Mouse (Mus musculus): ENCODE measurements around the gene Agap2. TPM values are rescaled to one million over a fixed set of nuclear protein-coding genes. Genes with fewer than 3 reads are reported as not detected.

Gene Agap2
- polyA plus RNA-seq, 1 experiment from 2014 or later: 1.2 TPM

DNA sequence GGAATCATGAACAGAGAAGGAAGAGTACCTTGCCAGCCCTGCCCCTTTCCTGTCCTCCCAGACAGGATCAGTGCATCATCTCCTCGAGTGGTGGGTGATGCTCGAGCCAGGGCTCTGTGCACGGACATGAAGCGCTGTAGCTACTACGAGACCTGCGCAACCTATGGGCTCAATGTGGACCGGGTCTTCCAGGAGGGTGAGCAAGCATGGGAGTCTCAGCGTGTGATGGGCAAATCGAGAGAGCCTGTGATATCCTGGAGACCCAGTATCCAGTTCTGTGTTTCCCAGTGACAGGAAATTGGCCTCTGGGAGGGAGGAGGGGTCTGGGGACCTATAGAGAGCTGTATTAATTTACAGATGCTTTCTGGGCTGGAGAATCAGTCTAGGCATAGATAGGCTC lies 10.0 kb downstream of the Agap2 start:
- Histone ChIP-seq H3K9me3 (ENCODE audit: control insufficient read depth, low read length) (no peaks in the 10 kb centered on the region), H3K4me1 (replicated peaks; ENCODE audit: control insufficient read depth, insufficient read depth, low read length) (peaks cover 12% of the 10 kb centered on the region), H3K36me3 (ENCODE audit: control insufficient read depth, insufficient read depth, low read length) (no peaks in the 10 kb centered on the region), H3K27ac (ENCODE audit: low read depth, low read length) (no peak overlapping the region), H3K9ac (ENCODE audit: low read depth, low read length) (no peak overlapping the region), H3K27me3 (ENCODE audit: control insufficient read depth, insufficient read depth, low read length) (peaks cover 42% of the 10 kb centered on the region), H3K4me2 (replicated peaks; ENCODE audit: low read depth, low read length) (no peak overlapping the region), H3K4me3 (ENCODE audit: low read depth, low read length) (no peak overlapping the region)
- ATAC-seq (ENCODE audit: low FRiP score): no peak
- WGBS: 86% methylated on average over 9 of the region's 9 CpGs
- no peak for DNase-seq (ENCODE audit: low spot score)

DNA sequence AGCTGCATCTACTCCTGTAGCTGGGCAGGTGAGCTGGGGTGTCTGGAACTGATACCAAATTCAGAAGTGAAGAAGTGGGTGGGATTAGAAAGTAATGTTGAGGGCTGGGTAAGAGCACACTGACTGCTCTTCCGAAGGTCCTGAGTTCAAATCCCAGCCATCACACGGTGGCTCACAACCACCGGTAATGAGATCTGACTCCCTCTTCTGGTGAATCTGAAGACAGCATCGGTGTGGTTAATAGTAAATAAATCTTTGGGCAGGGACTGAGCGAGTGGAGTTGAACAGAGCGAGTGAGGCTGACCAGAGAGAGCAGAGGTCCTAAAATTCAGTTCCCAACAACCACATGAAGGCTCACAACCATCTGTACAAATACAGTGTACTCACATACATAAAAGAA lies 10.5 kb downstream of the Agap2 start:
- no peaks in the 10 kb centered on the region for H3K9me3 ChIP-seq (ENCODE audit: control insufficient read depth, low read length)
- ATAC-seq (ENCODE audit: low FRiP score): no peak
- DNase-seq (ENCODE audit: low spot score): no peak
- H3K36me3 ChIP-seq (ENCODE audit: control insufficient read depth, insufficient read depth, low read length): no peaks in the 10 kb centered on the region
- H3K9ac ChIP-seq (ENCODE audit: low read depth, low read length): no peak overlapping the region
- H3K4me1 ChIP-seq (replicated peaks; ENCODE audit: control insufficient read depth, insufficient read depth, low read length): peaks cover 6% of the 10 kb centered on the region
- no peak overlapping the region for H3K4me2 ChIP-seq (replicated peaks; ENCODE audit: low read depth, low read length)
- no peak overlapping the region for H3K27ac ChIP-seq (ENCODE audit: low read depth, low read length)
- H3K27me3 ChIP-seq (ENCODE audit: control insufficient read depth, insufficient read depth, low read length): peaks cover 42% of the 10 kb centered on the region
- 76% methylated on average over 6 of the region's 6 CpGs for WGBS
- H3K4me3 ChIP-seq (ENCODE audit: low read depth, low read length): no peak overlapping the region

DNA sequence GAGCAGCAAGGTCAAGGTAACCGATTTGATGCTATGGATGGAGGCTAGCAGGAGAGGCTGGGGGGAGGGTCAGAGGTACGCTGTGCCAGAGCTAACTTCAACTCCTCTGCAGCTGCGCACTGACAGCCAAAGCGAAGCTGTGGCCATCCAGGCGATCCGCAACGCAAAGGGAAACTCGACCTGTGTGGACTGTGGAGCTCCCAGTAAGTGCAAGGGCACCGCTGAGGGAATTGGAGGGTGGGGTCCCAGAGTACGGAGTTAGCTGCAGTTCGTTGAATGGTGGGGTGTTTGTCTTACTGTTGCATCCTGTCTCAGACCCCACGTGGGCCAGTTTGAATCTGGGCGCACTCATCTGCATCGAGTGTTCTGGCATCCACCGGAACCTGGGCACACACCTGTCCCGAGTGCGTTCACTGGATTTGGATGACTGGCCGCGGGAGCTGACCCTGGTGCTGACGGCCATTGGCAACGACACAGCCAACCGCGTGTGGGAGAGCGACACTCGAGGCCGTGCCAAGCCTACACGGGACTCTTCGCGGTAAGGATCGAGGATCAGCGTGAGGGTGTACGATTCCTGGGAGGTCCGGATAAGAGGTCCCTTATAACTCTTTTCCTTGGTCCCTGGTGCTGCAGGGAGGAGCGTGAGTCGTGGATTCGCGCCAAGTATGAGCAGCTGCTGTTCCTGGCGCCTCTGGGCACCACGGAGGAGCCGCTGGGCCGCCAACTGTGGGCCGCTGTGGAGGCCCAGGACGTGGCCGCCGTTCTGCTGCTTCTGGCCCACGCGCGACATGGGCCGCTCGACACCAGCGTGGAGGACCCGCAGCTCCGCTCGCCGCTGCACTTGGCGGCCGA lies 15.7 kb downstream of the Agap2 start:
- no peak overlapping the region for H3K4me3 ChIP-seq (ENCODE audit: low read depth, low read length)
- H3K27me3 ChIP-seq (ENCODE audit: control insufficient read depth, insufficient read depth, low read length): peaks cover 48% of the 10 kb centered on the region
- H3K36me3 ChIP-seq (ENCODE audit: control insufficient read depth, insufficient read depth, low read length): no peaks in the 10 kb centered on the region
- H3K4me2 ChIP-seq (replicated peaks; ENCODE audit: low read depth, low read length): no peak overlapping the region; the same call in 1 of the 2 replicates
- ATAC-seq (ENCODE audit: low FRiP score) (no peak), DNase-seq (ENCODE audit: low spot score) (peak; percentile 51)
- H3K4me1 ChIP-seq (replicated peaks; ENCODE audit: control insufficient read depth, insufficient read depth, low read length): 0 out of 2 replicates have a peak, but pooled peaks cover 3% of the 10 kb centered on the region
- H3K9me3 ChIP-seq (ENCODE audit: control insufficient read depth, low read length): no peaks in the 10 kb centered on the region
- no peak overlapping the region for H3K9ac ChIP-seq (ENCODE audit: low read depth, low read length)
- WGBS: 7% methylated on average over 57 of the region's 57 CpGs
- H3K27ac ChIP-seq (ENCODE audit: low read depth, low read length): no peak overlapping the region

DNA sequence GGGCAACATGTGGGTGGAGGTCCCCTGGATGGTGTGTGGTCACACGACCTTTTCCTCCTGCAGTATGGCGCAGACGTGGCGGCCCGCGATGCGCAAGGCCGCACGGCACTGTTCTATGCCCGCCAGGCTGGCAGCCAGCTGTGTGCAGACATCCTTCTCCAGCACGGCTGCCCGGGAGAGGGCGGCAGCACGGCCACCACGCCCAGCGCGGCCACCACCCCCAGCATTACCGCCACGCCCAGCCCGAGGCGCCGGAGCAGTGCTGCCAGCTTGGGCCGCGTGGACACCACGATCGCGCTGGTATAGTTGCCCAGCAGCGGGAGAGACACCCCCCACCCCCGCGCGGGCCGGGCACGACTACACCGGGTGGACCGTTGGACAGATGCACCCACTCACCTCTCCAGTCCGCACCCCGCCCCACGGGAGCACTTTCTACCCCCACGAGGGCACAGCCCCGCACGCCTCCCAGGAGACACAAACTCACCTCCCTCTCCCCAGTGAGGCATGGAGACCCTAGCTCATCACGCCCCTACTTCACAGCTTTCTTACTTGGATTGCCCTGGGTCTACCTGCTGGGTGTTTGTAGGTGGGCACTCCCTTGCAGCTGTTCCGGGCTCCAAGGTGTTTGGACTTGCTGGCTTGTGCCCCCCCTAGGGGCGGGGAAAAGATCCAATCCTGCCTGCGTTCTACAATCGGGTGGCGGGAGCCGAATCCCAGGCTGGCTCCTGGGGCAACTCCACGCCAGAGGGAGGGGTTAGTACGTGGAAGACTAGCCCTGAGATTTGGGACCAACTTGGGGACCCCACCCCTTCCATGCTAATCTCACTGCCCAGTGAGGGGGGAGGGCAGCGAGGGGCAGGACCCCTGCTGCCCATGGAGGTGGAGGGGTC lies 16.7 kb downstream of the Agap2 start:
- Histone ChIP-seq H3K4me2 (replicated peaks; ENCODE audit: low read depth, low read length) (no peak overlapping the region; the same call in 1 of the 2 replicates), H3K27me3 (ENCODE audit: control insufficient read depth, insufficient read depth, low read length) (peaks cover 48% of the 10 kb centered on the region), H3K36me3 (ENCODE audit: control insufficient read depth, insufficient read depth, low read length) (no peaks in the 10 kb centered on the region), H3K4me3 (ENCODE audit: low read depth, low read length) (peak overlapping the region; percentile 17; the same call in 1 of the 2 replicates), H3K9me3 (ENCODE audit: control insufficient read depth, low read length) (no peaks in the 10 kb centered on the region), H3K4me1 (replicated peaks; ENCODE audit: control insufficient read depth, insufficient read depth, low read length) (0 out of 2 replicates have a peak, but pooled peaks cover 3% of the 10 kb centered on the region), H3K9ac (ENCODE audit: low read depth, low read length) (peak overlapping the region; percentile 27; the same call in 1 of the 2 replicates), H3K27ac (ENCODE audit: low read depth, low read length) (no peak overlapping the region)
- 6% methylated on average over 47 of the region's 51 CpGs for WGBS
- ATAC-seq (ENCODE audit: low FRiP score) (peak; percentile 25; the same call in 1 of the 2 replicates), DNase-seq (ENCODE audit: low spot score) (peak; percentile 28)

DNA sequence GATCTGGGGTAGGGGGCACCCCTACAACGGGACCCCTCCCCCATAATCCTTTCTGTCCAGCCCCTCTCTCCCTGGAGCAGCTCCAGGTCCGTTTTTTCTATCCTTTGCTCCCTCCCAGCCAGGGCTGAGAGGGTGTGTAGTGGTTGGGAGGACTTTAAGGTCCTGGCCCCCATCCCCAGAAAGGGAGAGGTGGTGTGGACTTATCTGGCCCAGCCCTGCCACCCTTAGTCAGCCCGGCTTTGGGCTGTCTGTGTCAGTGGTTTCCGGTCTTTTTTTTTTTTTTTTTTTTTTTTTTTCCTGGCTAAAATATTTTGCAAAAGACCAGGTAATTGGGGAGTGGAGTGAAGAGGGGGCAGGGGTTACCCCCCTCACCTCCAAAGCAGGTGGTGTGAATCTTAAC lies 17.7 kb downstream of the Agap2 start:
- Histone ChIP-seq H3K9me3 (ENCODE audit: control insufficient read depth, low read length) (no peaks in the 10 kb centered on the region), H3K4me3 (ENCODE audit: low read depth, low read length) (no peak overlapping the region), H3K27me3 (ENCODE audit: control insufficient read depth, insufficient read depth, low read length) (peaks cover 45% of the 10 kb centered on the region), H3K27ac (ENCODE audit: low read depth, low read length) (no peak overlapping the region), H3K4me1 (replicated peaks; ENCODE audit: control insufficient read depth, insufficient read depth, low read length) (0 out of 2 replicates have a peak, but pooled peaks cover 3% of the 10 kb centered on the region), H3K9ac (ENCODE audit: low read depth, low read length) (no peak overlapping the region), H3K36me3 (ENCODE audit: control insufficient read depth, insufficient read depth, low read length) (no peaks in the 10 kb centered on the region), H3K4me2 (replicated peaks; ENCODE audit: low read depth, low read length) (no peak overlapping the region)
- 52% methylated on average over 4 of the region's 4 CpGs for WGBS
- DNase-seq (ENCODE audit: low spot score) (no peak), ATAC-seq (ENCODE audit: low FRiP score) (no peak)

DNA sequence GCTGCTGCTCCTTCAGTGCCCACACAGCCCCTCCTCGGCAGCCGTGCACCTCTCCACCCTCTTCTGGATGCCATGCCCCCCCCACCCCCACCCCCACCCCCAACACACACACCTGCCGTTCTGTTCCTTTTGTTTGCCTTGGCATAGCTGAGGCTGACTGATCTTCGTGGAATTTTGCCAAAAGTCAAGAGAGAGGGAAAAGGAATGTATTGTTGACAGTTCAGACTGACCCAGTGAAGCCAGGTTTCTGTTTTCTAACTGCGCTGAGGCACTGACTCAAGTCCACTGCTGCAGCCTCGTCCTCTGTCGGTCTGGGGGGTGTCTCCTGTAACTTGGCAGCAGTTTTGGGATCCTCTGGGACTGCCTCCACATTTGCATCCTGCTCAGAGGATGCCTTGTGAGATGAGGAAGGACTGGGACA lies 19.3 kb downstream of the Agap2 start:
- Histone ChIP-seq H3K4me3 (ENCODE audit: low read depth, low read length) (no peak overlapping the region), H3K4me2 (replicated peaks; ENCODE audit: low read depth, low read length) (no peak overlapping the region), H3K36me3 (ENCODE audit: control insufficient read depth, insufficient read depth, low read length) (0 out of 2 replicates have a peak, but pooled peaks cover 4% of the 10 kb centered on the region), H3K9me3 (ENCODE audit: control insufficient read depth, low read length) (no peaks in the 10 kb centered on the region), H3K9ac (ENCODE audit: low read depth, low read length) (no peak overlapping the region), H3K27ac (ENCODE audit: low read depth, low read length) (no peak overlapping the region), H3K27me3 (ENCODE audit: control insufficient read depth, insufficient read depth, low read length) (peaks cover 39% of the 10 kb centered on the region), H3K4me1 (replicated peaks; ENCODE audit: control insufficient read depth, insufficient read depth, low read length) (0 out of 2 replicates have a peak, but pooled peaks cover 3% of the 10 kb centered on the region)
- no peak for DNase-seq (ENCODE audit: low spot score)
- ATAC-seq (ENCODE audit: low FRiP score): no peak
- WGBS: 71% methylated on average over 7 of the region's 7 CpGs

DNA sequence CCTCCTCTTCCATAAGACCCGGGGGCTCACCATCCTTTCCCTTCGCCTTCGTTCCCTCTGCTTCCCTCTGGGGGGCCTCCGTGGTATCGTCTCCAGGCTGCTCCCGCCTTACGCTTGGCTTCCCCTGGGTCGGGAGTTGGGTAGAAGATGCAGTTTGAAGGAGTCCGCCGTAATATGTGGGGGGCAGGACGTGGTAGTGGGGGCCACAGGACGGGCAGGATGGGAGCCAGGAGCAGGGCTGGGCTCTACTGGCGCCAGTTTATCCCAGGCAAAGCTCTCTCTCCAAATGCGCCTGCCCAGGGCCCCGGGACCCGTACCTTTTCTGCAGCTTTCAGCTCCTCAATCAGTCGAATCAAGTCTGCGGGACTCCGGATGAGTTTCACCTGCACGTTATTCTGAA lies 23.4 kb downstream of the Agap2 start:
- no peaks in the 10 kb centered on the region for H3K9me3 ChIP-seq (ENCODE audit: control insufficient read depth, low read length)
- H3K4me1 ChIP-seq (replicated peaks; ENCODE audit: control insufficient read depth, insufficient read depth, low read length): no peaks in the 10 kb centered on the region
- H3K9ac ChIP-seq (ENCODE audit: low read depth, low read length): no peak overlapping the region
- no peak for DNase-seq (ENCODE audit: low spot score)
- no peaks in the 10 kb centered on the region; the same call in 1 of the 2 replicates for H3K27me3 ChIP-seq (ENCODE audit: control insufficient read depth, insufficient read depth, low read length)
- H3K4me2 ChIP-seq (replicated peaks; ENCODE audit: low read depth, low read length): no peak overlapping the region
- no peak overlapping the region for H3K4me3 ChIP-seq (ENCODE audit: low read depth, low read length)
- 80% methylated on average over 20 of the region's 20 CpGs for WGBS
- 0 out of 2 replicates have a peak, but pooled peaks cover 4% of the 10 kb centered on the region for H3K36me3 ChIP-seq (ENCODE audit: control insufficient read depth, insufficient read depth, low read length)
- no peak overlapping the region for H3K27ac ChIP-seq (ENCODE audit: low read depth, low read length)
- ATAC-seq (ENCODE audit: low FRiP score): no peak

DNA sequence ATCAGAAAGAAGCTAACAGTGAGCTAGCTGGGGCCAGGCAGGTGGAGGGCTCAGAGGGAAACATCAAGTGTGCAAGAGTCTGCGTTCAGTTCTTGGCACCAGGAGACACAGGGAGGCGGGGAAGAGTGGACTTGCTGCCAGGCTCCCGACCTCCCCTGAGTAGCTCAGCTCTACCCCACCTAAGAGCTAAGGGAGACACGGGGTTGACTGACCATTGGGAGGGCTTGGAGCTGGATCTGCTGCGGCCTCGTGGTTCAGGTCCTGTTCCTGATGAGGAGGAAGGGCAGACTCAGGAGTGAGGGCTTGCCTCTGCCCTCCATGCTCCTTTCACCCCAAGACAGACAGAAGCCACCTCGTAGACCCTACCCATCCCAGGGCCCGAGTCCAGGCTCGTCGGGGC lies 24.1 kb downstream of the Agap2 start:
- Histone ChIP-seq H3K9me3 (ENCODE audit: control insufficient read depth, low read length) (no peaks in the 10 kb centered on the region), H3K4me1 (replicated peaks; ENCODE audit: control insufficient read depth, insufficient read depth, low read length) (no peaks in the 10 kb centered on the region), H3K4me3 (ENCODE audit: low read depth, low read length) (no peak overlapping the region), H3K27ac (ENCODE audit: low read depth, low read length) (no peak overlapping the region), H3K36me3 (ENCODE audit: control insufficient read depth, insufficient read depth, low read length) (peaks cover 4% of the 10 kb centered on the region; the same call in 1 of the 2 replicates), H3K4me2 (replicated peaks; ENCODE audit: low read depth, low read length) (no peak overlapping the region), H3K9ac (ENCODE audit: low read depth, low read length) (no peak overlapping the region), H3K27me3 (ENCODE audit: control insufficient read depth, insufficient read depth, low read length) (no peaks in the 10 kb centered on the region)
- ATAC-seq (ENCODE audit: low FRiP score) (no peak), DNase-seq (ENCODE audit: low spot score) (no peak)
- 89% methylated on average over 10 of the region's 10 CpGs for WGBS

All from hindbrain, embryonic 11.5 days (tissue).